Mouse (Mus musculus) lung, postnatal 0 days (tissue): ENCODE results near the gene Mettl17.

ENCODE experiments used
- CTCF ChIP-seq: IDR thresholded peaks from 2 replicates; pipeline ENCODE4 v1.5.1; 2016; ENCODE audit warnings: antibody characterized with exemption, mild to moderate bottlenecking
- EP300 ChIP-seq: IDR thresholded peaks from 2 replicates; pipeline ENCODE4 v1.6.1; 2016; ENCODE audit warnings: antibody characterized with exemption, mild to moderate bottlenecking, control low read depth

- TF ChIP-seq CTCF (no peak), EP300 (no peak)
Observed at GRCm38 (mm10) chr14:51842250-51842649, 42.4 kb upstream of the Mettl17 start.
